Mouse (Mus musculus) cerebellum, postnatal 36 days (tissue): ENCODE results near the gene Iqce.
"Not testable (repeated sequence)": the region's sequence is repeated elsewhere in the genome, so short reads cannot be mapped to it uniquely, and the experiment has no call there.

ENCODE experiments used
- DNase-seq, 2 experiments: peaks; one replicate each; pipeline ENCODE4 v3.0.0; 2021 to 2022; ENCODE audit warnings: mixed read lengths in 2 of 2

Iqce gene

DNA sequence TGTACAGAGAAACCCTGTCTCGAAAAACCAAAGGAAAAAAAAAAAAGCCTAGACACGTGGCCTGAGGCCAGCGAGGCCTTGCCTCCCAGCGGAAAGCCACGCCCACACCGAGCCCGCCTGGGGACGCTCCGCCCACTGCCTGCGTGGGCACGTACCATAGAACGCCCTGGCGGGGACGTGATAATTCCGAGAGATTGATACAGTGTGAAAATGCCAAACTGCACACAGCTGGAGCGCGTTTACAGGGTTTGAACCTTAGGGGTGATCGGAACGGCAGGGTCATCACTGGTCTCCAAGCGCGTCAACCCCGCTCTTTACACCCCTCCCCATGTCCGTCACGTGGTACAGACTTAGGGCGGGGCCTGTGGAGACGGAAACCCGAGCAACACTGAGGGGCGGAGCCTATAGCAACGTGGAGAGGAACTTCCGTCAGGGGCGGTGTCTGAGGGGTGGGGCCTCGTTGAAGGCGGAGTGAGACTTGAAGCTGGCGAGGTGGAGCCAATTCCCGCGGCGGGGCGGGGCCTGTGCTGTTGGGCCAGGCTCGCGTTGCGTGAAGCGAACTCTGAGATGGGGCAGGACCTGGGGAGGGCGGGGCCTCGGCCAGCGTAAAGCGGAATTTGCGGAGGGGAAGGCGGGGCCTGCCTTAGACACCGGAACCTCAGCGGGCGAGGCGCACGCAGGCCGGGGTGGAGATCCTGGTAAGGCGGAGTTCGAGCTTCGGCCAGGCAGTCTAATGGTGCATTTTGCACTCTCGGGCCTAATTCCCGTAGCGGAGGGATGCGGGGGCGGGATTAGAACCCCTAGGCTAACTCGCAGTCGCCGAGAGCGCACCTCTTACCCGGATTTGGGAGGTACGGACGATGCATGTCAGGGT lies 2.4 kb upstream of the Iqce start, which contains the start of gene Brat1:
TSS of gene Brat1 (plus strand) at position 634 of the 874 bp plus-strand sequence.
- peak; percentile 99 to 100 for DNase-seq

DNA sequence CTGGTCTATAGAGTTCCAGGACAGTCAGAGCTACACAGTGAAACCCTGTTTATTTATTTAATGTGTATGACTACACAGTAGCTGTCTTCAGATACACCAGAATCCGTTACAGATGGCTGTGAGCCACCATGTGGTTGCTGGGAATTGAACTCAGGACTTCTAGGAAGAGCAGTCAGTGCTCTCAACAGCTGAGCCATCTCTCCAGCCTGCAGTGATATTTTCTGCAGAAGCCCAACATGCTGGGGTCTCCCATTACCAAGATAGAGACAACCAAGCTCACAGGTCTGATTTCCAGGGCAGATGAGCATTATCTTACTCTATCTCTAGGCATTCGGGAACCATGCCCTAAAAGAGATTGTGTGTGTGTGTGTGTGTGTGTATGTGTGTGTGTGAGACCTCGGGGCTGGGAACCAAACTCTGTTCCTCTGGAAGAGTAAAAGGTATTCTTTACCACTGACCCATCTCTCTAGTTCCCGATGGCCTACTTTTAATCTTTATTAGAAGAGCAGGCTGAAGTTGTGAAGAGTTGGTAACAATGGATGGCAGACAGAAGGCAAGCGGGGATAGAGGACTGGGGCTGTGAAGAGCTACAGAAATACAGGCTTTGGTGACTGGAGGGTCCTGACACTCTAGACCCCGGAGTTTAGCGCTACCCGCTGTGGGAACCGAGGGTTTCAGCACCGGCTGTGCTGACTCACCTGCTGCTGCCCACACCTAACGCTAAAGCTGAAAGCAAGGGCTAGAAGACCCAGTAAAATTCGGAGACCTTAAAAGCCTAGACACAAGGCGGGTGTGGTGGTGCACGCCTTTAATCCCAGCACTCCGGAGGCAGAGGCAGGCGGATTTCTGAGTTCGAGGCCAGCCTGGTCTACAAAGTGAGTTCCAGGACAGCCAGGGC lies 1.6 kb upstream of the Iqce start:
- DNase-seq: no peak

DNA sequence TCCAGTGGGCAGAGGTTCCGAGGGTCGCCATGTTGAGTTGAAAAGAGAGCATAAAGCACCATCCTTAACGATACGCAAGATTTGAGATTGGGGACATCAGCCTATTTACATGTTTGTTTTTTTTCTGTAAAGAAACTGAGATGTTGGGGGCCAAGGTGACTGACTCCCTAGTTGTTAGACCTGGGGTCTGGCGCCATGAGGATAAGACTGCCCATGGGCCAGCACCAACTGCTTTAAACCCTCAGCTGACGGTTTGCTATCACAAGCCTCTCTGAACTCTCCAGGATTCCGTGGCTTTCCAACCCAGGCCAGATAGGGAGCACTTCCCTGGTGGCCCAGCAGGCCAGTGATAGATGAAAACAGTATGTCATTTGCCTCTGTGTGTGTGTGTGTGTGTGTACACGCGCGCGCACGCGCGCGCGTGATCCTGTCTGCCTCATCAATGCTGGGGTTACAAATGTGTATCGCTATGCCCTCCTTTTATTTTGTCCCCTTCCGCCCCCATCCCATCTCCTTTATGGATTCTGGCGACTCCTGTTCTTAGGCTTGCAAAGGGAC lies 519 bp upstream of the Iqce start:
- DNase-seq: no peak

DNA sequence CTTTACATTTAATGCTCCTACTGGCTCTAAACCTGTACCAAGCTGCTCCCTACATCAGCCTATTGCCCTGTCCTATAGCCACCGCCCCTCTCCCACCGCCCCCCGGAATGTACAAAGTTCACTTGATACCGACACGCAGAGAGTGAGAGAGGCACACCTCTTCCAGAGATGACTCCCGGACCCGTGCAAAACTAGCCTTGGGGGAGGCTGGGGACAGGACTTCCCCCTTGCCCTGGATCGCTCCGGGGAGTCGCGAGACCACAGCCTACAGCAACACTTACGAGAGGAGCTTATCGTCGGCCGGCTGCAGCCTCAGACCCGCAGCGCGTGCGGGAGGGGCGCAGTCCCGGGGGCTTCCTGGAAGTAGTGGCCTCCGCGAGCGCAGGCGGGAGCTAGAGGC lies 517 bp downstream of the Iqce start:
- DNase-seq: no peak

DNA sequence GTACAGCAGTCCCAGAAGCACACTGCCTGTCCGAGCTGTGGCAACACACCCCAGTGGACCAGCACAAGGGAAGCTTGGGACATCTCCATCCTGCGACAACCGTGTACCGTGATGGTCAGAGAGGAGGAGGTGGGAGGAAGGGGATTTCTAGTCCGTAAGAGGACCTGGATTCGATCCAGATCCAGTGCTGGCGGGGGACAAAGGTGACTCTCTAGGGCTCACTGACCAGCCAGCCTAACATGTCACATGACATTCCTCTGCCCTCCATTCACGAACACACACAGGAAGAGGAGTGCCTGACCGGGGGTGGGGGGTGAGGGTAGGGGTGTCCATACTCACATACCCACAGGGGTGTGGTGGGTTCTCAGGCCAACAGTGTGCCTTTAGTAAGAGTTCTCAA lies 2.4 kb downstream of the Iqce start:
- no peak for DNase-seq

DNA sequence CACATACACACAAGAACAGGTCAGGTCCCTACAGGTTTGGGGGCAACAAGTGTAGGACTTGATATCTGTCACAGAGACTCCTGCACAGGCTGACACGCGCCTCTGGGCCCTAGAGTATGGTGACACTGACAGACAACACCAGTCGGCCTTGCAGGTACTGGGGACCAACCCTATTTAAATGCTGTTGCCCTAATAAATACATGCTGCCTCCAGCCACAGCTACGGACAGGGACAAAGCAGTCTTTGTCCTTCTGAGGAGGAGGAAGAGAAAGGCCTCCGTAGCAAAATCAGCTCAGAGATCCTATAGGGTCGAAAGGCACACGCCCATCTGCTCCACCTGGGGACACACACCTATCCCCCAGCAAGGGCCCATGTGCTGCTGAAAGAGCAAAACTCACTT lies 6.2 kb downstream of the Iqce start:
- DNase-seq: no peak

DNA sequence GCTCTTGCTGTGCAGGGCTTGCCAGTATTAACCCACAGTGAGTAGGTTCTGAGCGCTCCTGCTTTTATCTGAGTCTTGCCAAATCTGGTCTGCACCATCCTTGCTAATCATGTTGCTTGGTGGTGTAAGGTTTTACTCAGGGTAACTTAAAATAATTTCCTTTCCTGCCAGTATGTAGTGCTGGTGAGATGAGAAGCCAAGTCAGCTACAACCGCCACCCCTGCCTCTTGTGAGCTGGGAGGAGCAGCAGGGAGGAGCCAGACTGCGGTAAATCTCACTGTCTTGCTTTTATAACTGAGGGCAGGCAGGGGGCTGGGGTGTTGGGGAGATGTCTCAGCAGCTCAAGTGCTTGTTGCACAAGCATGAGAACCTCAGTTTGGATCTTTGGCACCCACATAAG lies 13.7 kb downstream of the Iqce start:
- no peak for DNase-seq

DNA sequence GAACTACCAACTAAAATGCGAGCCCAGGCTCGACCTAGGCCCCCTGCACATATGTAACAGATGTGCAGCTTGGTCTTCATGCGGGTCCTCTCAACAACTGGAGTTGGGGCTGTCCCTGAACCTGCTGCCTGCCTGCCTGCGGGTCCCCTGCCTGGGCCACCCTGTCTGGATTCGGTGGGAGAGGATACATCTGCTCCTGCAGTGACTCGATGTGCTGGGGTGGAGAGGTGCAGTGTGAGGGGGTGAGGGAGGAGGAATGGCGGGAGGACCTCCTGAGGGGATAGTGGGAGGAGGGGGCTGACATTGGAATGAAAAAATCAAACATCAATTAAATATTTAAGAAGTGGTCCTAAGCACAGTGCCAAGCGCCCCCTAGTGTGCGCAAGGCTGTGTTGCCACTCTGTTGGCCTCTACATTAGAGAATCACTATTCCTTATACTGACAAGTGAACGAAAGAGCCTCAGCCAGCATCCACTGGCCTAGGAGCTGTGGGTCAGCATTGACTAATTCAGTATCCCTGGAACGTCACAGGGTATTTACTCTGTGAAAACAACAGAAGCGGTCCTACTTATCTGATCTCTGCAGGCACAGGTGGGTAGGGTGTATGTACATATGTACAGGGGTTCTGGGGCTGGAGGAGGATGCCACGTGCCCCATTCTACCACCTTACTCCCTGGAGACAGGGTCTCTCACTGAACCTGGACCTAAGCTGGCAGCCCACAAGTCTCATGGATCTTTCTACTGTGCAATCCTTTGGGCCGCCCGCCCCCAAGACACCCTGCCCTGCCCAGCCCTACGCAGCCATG lies 17.6 kb downstream of the Iqce start:
- peak; percentile 46 to 47 for DNase-seq

DNA sequence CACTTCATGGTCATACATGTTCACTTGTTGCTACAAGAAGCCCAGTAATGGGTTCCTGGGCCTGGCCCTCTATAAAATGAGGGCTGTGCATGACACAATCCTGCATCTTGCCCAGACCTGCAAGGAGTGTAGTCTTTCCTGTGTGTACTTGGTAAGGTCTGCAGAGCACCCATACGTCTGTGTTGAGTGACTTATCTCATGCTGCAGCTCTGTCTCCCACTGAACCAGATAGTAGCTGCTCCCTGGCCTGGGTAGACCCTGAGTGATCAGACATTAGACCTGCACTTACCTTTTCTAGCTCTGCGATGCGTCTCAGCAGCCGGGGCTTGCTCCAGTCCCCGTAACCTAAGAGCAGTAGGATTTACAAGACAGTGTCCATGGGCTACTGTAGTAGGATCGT lies 20.1 kb downstream of the Iqce start:
- no peak for DNase-seq

DNA sequence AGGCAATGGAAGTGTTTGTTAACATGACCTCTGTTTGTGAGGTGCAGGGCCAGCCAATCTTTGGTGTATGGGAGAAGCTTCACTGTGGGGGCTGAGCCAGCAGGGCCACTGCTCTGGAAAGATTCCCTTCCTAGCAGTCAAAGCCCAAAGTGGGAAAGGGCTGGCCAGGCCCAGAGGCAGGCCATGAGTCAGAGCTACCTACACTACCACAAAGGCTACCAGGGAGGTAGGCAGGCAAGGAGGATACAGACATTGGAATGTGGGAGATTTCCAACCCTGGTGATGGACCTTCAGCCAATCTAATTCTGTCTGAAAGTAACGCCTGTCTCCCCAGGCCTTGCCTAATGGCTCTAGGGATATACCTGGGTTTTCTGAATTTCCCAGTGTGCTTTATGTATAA lies 21.2 kb downstream of the Iqce start:
- no peak for DNase-seq

DNA sequence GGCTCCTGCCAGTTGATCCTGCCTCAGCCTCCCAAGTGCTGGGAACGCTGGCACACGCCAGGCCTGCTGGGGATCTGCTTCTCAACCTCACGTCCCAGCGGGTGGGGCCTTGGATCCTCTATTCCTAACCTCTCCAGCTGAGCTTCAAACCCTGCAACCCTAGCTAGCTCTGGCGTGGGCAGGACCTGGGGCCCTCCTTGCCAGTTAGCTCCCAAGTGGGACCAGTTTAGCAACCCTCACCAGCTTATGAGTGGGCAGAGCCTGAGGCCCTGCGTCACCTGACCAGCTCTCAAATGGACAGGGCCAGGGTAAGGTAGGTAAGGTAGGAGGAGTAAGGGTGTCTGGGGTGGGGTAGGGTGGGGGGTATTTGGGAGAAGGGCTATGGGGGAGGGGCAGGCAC lies 22.1 kb downstream of the Iqce start:
- no peak for DNase-seq

DNA sequence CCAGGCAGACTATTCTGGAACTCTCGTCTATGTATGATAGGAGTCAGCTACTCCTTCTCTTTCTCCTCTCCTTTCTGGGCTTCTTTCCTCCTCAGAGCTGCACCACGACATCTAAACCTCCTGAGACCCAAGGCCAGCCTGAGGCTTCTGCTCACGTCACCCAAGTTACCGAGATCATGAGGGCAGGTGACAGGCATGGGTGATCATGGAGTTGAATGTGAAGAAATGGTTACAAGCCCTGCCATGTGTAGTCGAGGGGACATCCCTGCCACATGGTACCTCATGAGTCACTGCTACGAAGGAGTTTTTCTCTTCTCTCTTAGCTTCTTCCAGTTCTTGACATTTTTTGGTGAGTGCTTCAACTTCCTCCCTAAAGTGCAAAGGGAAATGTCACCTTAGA lies 25.0 kb downstream of the Iqce start:
- DNase-seq: no peak

DNA sequence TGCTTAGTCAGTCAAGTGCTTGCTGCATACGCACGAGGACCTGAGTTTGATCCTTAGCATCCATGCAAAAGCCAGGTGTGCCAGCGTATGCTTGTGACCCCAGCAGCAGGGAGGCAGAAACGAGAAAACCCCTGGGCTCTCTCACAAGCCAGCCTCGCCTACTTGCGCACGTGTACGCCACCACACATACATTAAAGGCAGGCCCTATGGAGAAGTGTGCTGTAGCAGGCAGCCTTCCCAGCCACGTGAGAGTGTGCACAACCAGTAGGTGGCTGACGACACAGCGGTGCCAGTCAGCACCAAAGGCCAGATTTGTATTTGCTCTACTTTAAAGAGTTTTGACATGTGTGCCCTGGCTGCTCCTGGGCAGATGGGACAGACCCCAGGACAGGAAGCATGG lies 26.5 kb downstream of the Iqce start:
- no peak for DNase-seq

DNA sequence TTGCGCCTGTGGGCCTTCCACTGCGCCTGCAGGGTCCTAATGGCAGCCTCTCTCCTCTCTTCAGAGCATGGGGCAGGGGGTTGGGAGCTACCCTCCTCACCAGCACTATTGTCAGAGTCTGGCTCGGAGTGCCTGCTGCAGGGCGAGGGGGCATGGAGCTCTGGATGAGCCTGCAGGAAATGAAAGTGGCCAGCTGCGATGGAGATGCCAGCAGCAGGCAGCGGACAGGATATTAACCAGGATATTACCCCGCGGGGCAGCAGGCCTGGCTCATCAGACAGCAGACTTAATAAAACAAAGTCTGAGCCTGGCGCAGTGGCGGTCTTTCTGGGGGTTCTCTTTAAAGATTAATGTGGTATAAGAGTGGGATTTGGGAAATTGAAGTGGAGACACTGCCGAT lies 27.1 kb downstream of the Iqce start:
- DNase-seq: no peak

DNA sequence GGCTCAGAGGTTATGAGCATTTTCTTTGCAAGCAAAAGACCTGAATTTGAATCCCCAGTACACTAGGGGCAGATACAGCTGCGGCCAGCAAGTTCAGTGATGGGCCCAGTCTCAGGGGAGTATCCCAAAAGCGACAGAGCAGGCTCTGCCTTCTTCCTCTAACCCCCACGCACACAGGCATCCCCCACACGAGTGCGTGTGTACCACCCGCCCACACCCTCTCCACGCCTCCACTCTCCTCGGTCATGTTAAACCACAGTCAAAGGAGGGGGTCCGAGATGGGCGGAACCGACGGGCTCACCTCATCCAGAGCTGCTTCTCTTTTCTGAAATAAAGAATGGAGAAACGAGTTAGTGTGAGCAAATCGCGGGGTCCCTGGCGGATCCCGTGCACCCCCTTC lies 28.1 kb downstream of the Iqce start:
- no peak for DNase-seq

DNA sequence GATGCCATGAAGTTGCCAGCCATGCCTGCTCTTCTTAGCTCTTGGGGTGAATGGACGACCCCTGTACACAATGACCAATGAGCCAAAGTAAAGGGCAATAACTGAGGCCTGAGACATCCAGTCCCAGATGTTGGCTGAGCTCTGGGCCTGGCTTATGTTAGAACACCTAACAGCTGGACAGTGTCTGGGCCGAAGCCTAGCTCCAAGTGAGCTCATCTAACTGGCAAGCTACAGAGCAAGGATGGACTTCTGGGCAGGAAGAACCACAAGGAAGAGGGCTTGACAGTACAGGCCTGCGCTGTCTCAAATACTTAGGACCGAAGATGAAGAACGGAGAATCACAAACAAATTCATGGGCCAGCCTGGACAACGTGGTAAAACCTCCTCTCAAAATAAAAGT lies 29.6 kb downstream of the Iqce start:
- not testable (repeated sequence) for DNase-seq

DNA sequence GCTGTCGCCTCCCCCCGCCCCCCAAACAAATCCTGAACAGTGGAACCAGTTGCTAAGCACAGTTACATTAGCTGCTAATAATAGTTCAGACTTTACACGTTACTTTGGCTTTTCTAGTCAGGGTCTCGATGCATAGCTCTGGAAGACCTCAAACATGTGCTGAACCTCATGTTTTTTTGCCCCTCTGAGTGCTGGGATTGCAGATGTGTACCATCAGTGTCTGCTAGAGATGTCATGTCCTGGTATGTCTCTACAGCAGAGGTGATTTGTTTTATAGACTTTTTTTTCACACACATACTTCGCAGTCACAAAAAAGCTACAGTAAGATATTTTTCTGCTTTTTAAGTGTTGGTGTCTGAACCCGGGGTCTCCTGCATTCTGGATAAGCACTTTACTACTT lies 30.1 kb downstream of the Iqce start:
- no peak for DNase-seq

DNA sequence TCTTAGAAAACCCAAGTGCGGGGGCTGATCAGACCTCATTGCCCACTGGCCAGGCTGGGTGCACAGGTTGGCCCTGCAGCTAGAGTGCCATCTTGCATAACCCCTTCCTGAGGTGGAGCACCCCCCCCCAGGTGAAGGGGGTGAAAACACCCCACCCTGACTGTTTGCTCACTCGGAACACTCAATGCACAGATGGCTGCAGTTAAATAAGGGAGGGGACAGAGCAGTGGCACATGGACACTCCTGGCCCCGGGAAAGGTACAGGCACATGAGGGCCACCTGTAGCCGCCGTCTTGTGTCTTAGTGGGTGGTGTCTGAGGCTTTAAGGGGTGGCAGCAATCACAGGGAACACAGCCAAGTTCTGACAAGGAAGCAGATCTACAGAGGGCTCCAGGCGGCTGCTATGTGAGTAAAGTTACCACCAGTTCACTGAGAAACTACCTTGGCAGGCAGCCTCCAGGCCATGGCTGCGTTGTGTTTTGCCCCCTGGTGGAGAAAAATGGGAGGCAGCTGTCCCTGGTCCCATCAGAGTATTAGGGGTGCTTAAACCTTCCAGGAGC lies 38.5 kb downstream of the Iqce start:
- peak; percentile 59 to 60 for DNase-seq

DNA sequence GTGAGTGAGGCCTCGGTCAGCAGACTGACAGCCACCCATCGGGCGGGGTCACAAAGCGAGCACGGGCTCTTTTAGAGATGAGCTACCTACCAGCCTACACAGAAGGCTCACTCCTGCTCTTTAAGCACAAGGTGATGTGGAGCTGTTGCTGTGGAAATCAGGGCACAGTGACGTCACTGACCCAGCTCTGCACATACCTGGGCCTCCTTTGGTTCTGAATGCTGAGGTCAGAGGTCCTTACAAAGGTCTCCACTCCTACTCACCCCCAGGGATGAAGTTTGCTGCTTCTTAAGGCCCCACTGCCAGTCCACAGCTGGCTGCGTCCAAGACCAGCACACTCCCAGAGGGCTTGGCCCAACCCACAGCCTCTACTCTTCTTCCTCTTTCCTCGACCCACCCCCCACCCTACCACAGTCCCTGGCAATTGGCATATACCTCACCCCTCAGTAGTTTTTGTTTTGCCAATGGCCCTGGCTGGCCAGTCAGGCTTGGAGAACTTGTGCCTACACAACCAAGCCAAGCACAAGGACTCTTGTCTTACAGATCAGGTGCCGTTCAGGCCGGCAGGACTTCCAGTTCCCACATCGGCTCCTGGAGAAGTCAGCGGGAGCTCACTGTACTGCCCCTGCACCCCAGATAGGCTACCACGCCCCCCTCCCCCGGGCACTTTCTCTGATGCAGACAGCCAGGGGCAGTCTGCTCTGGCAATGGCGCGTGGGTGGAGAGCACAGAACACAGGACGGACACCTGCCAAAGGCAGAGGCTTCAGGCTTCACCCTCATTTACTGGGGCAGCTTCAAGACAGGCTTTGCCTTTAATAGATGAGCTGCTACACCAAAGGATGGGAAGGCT lies 39.2 kb downstream of the Iqce start:
- no peak for DNase-seq

DNA sequence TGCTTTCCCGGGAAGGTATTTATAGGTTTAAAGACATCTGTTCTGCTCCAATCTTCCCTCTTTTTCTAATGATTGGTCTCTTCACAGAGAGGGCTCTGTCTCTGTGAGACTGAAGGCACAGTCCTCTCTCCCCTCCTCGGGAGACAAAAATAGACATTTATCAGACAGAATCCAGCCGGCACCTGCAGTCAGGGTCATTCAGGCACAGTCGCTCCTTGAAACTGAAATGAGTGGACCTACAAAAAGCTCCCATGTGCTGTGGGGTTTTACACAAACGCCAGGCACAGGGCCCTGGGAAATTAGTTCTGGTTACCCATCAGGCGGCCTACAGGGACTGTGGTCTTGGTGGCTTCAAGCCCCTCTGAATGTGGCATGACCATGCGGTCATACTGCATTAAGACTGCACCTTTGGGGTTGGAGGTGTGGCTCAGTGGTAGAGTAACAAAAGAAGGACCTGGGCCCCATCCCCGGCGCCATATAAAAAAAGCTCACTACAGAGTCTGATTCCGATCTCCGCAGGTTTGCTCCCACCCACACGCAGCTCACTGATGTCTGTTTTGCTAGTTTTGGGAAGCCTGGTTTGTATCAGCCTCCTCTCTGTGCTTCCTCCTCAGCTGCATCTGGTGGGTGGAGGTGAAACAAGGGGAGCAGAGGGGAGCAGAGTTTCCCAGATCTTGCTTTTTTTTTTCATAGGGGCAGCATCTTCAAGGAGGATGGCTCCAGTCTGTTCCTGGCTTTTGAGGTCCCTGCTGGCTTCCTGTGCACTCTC lies 40.1 kb downstream of the Iqce start:
- DNase-seq: no peak

DNA sequence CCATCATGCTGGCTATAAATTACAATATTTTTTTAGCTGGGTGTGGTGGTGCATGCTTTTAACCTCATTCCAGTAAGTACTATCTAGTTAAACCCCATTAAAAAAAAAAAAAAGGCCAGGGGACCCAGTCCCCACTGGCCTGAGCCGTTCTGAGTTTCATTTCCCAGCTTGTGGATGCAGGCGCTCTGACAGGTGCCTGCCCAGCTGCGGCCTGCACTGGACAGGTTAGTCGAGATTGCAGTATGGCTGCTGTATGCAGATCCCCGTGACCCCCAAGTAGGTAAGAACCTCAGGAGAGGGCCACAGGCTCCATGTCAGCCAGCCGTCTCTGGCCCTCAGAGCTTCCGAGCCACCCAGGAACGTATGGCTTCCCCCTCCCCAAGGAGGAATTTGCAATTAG lies 40.8 kb downstream of the Iqce start:
- no peak for DNase-seq
